Mouse (Mus musculus) induced T-regulatory cell, adult 2 months (primary cell): Measurements from ENCODE around the gene Atraid.

Experiments
- DNase-seq: peaks from one replicate; pipeline ENCODE4 v3.0.0-alpha.2; 2012; ENCODE audit warnings: low read depth

Gene Atraid

GRCm38 (mm10) chr5:31094799-31095691 is 46.9 kb downstream of the Atraid start:
- peak; percentile 81 for DNase-seq

GRCm38 (mm10) chr5:31095711-31096480 is 47.8 kb downstream of the Atraid start:
- DNase-seq = no peak
